Mouse (Mus musculus): ENCODE measurements around the gene 1700017D01Rik.

Gene 1700017D01Rik

GRCm38 (mm10) chr19:11052877-11053276 lies 77.8 kb downstream of the 1700017D01Rik start:
- in situ Hi-C loops (cut with MboI; ENCODE audit: low pct_unique_long_range_greater_than_20kb in 1 of 2, low sequenced_read_pairs in 2 of 2, unreplicated experiment in 1 of 2) = no loop called here

GRCm38 (mm10) chr19:11050286-11050685 lies 80.4 kb downstream of the 1700017D01Rik start:
- in situ Hi-C loops (cut with MboI; ENCODE audit: low pct_unique_long_range_greater_than_20kb in 1 of 2, low sequenced_read_pairs in 2 of 2, unreplicated experiment in 1 of 2) = no loop called here

GRCm38 (mm10) chr19:11049426-11049825 lies 81.2 kb downstream of the 1700017D01Rik start:
- in situ Hi-C loops (cut with MboI; ENCODE audit: low pct_unique_long_range_greater_than_20kb in 1 of 2, low sequenced_read_pairs in 2 of 2, unreplicated experiment in 1 of 2) = no loop called here

- in situ Hi-C loops (cut with MboI; ENCODE audit: low pct_unique_long_range_greater_than_20kb in 1 of 2, low sequenced_read_pairs in 2 of 2, unreplicated experiment in 1 of 2) = no loop called here
Measured at GRCm38 (mm10) chr19:11048503-11048902, 82.2 kb downstream of the 1700017D01Rik start.

DNA sequence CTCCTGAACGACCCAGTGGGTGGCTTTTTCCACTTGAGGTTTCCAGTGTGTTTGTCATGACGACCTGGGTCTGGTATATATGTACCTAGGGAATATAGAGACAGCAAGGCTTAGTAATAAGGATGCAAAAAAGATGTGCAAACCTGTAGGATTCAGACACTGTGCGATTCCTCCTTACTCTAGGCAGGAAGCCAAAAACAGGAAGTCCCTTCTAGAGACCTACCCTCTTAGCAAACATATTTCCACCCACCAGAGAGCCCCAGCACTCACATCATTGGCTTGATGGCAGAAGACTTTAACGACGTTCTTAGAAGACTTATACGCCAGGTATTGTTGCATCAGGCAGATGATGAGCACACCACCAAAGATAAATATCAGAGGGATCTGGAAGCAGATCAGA lies 82.7 kb downstream of the 1700017D01Rik start:
- in situ Hi-C loops (cut with MboI; ENCODE audit: low pct_unique_long_range_greater_than_20kb in 1 of 2, low sequenced_read_pairs in 2 of 2, unreplicated experiment in 1 of 2) = no loop called here
